Mouse (Mus musculus): ENCODE results near the gene Ccndbp1. TPM values are rescaled to one million over a fixed set of nuclear protein-coding genes. Genes with fewer than 3 reads are reported as not detected.
"Not testable (repeated sequence)": the region's sequence is repeated elsewhere in the genome, so short reads cannot be mapped to it uniquely, and the experiment has no call there.

Ccndbp1 gene
- polyA plus RNA-seq, 1 experiment from 2014 or later, result 36.1 TPM

- DNase-seq, result no peak
- Histone ChIP-seq H3K27me3 (ENCODE audit: insufficient read depth, low read length) (no peaks in the 10 kb centered on the region), H3K9ac (no peak overlapping the region), H3K4me1 (ENCODE audit: insufficient read depth) (no peaks in the 10 kb centered on the region), H3K9me3 (ENCODE audit: low read depth, low read length) (no peaks in the 10 kb centered on the region), H3K4me3 (ENCODE audit: low read depth, low read length) (no peak overlapping the region), H3K36me3 (ENCODE audit: insufficient read depth) (peaks cover 27% of the 10 kb centered on the region), H3K27ac (ENCODE audit: low read depth) (no peak overlapping the region), H3K4me2 (no peak overlapping the region)
- no peak for ATAC-seq (ENCODE audit: insufficient read depth)
- 88% methylated on average over 2 of the region's 2 CpGs for WGBS
- TF ChIP-seq CTCF (IDR thresholded peaks at IDR 0.05; ENCODE audit: low read depth), result no peak
Measured at GRCm38 (mm10) chr2:121015507-121015906, 7.3 kb downstream of the Ccndbp1 start.

GRCm38 (mm10) chr2:121016226-121016625 is 8.0 kb downstream of the Ccndbp1 start:
- Histone ChIP-seq H3K27ac (ENCODE audit: low read depth) (no peak overlapping the region), H3K4me1 (ENCODE audit: insufficient read depth) (no peaks in the 10 kb centered on the region), H3K9me3 (ENCODE audit: low read depth, low read length) (no peaks in the 10 kb centered on the region), H3K4me3 (ENCODE audit: low read depth, low read length) (no peak overlapping the region), H3K36me3 (ENCODE audit: insufficient read depth) (peaks cover 27% of the 10 kb centered on the region), H3K4me2 (no peak overlapping the region), H3K9ac (no peak overlapping the region), H3K27me3 (ENCODE audit: insufficient read depth, low read length) (no peaks in the 10 kb centered on the region)
- no peak for TF ChIP-seq CTCF (IDR thresholded peaks at IDR 0.05; ENCODE audit: low read depth)
- WGBS, result 83% methylated on average over 9 of the region's 9 CpGs
- no peak for DNase-seq
- ATAC-seq (ENCODE audit: insufficient read depth), result no peak

- no peak overlapping the region for H3K9ac ChIP-seq
- no peak for TF ChIP-seq CTCF (IDR thresholded peaks at IDR 0.05; ENCODE audit: low read depth)
- H3K9me3 ChIP-seq (ENCODE audit: low read depth, low read length), result no peaks in the 10 kb centered on the region
- H3K4me2 ChIP-seq, result no peak overlapping the region
- H3K27ac ChIP-seq (ENCODE audit: low read depth), result no peak overlapping the region
- no peaks in the 10 kb centered on the region for H3K4me1 ChIP-seq (ENCODE audit: insufficient read depth)
- no peak for DNase-seq
- no peak overlapping the region for H3K4me3 ChIP-seq (ENCODE audit: low read depth, low read length)
- WGBS, result 92% methylated on average over 1 of the region's 1 CpGs
- peaks cover 25% of the 10 kb centered on the region for H3K36me3 ChIP-seq (ENCODE audit: insufficient read depth)
- H3K27me3 ChIP-seq (ENCODE audit: insufficient read depth, low read length), result no peaks in the 10 kb centered on the region
- ATAC-seq (ENCODE audit: insufficient read depth), result no peak
Measured at GRCm38 (mm10) chr2:121017151-121017550, 8.9 kb downstream of the Ccndbp1 start.

- DNase-seq (no peak), ATAC-seq (ENCODE audit: insufficient read depth) (no peak)
- H3K9me3 ChIP-seq (ENCODE audit: low read depth, low read length), result no peaks in the 10 kb centered on the region
- no peaks in the 10 kb centered on the region for H3K4me1 ChIP-seq (ENCODE audit: insufficient read depth)
- 48% methylated on average over 5 of the region's 5 CpGs for WGBS
- H3K27ac ChIP-seq (ENCODE audit: low read depth), result no peak overlapping the region
- H3K36me3 ChIP-seq (ENCODE audit: insufficient read depth), result peaks cover 1% of the 10 kb centered on the region; the same call in 1 of the 2 replicates
- H3K27me3 ChIP-seq (ENCODE audit: insufficient read depth, low read length), result no peaks in the 10 kb centered on the region
- H3K4me3 ChIP-seq (ENCODE audit: low read depth, low read length), result no peak overlapping the region
- H3K9ac ChIP-seq, result no peak overlapping the region
- no peak for TF ChIP-seq CTCF (IDR thresholded peaks at IDR 0.05; ENCODE audit: low read depth)
- no peak overlapping the region for H3K4me2 ChIP-seq
Measured at GRCm38 (mm10) chr2:121022918-121023317, 14.7 kb downstream of the Ccndbp1 start.

GRCm38 (mm10) chr2:121036733-121037341 is 28.6 kb downstream of the Ccndbp1 start, which contains the start of gene Epb42:
Gene Epb42 (minus strand): TSS chr2:121037072.
- Histone ChIP-seq H3K4me2 (no peak within 1 kb of the TSS), H3K9ac (no peak within 1 kb of the TSS), H3K4me3 (ENCODE audit: low read depth, low read length) (peak within 1 kb of the TSS; percentile 18; the same call in 1 of the 2 replicates), H3K4me1 (ENCODE audit: insufficient read depth) (no peaks in the 10 kb centered on the region), H3K27me3 (ENCODE audit: insufficient read depth, low read length) (no peaks in the 10 kb centered on the region), H3K27ac (ENCODE audit: low read depth) (0 out of 2 replicates have a peak within 1 kb of the TSS, but pooled peaks have one; percentile 36), H3K36me3 (ENCODE audit: insufficient read depth) (no peaks in the 10 kb centered on the region), H3K9me3 (ENCODE audit: low read depth, low read length) (no peaks in the 10 kb centered on the region)
- 24% methylated on average over 5 of the region's 5 CpGs for WGBS
- peak; percentile 69 for ATAC-seq (ENCODE audit: insufficient read depth)
- TF ChIP-seq CTCF (IDR thresholded peaks at IDR 0.05; ENCODE audit: low read depth), result no peak
- no peak for DNase-seq

- 77% methylated on average over 1 of the region's 1 CpGs for WGBS
- H3K9ac ChIP-seq; H3K4me2 ChIP-seq; H3K27me3 ChIP-seq (ENCODE audit: insufficient read depth, low read length); H3K9me3 ChIP-seq (ENCODE audit: low read depth, low read length); H3K4me3 ChIP-seq (ENCODE audit: low read depth, low read length); H3K27ac ChIP-seq (ENCODE audit: low read depth); DNase-seq; H3K36me3 ChIP-seq (ENCODE audit: insufficient read depth); H3K4me1 ChIP-seq (ENCODE audit: insufficient read depth); ATAC-seq (ENCODE audit: insufficient read depth): not testable (repeated sequence)
Measured at GRCm38 (mm10) chr2:121038851-121039250, 30.6 kb downstream of the Ccndbp1 start.

- H3K4me2 ChIP-seq, result no peak overlapping the region
- H3K9me3 ChIP-seq (ENCODE audit: low read depth, low read length), result no peaks in the 10 kb centered on the region
- no peaks in the 10 kb centered on the region for H3K27me3 ChIP-seq (ENCODE audit: insufficient read depth, low read length)
- no peak overlapping the region for H3K4me3 ChIP-seq (ENCODE audit: low read depth, low read length)
- 93% methylated on average over 1 of the region's 1 CpGs for WGBS
- ATAC-seq (ENCODE audit: insufficient read depth) (no peak), DNase-seq (no peak)
- TF ChIP-seq CTCF (IDR thresholded peaks at IDR 0.05; ENCODE audit: low read depth), result no peak
- H3K4me1 ChIP-seq (ENCODE audit: insufficient read depth), result no peaks in the 10 kb centered on the region
- no peak overlapping the region for H3K9ac ChIP-seq
- H3K36me3 ChIP-seq (ENCODE audit: insufficient read depth), result no peaks in the 10 kb centered on the region
- H3K27ac ChIP-seq (ENCODE audit: low read depth), result no peak overlapping the region
Measured at GRCm38 (mm10) chr2:121039382-121039781, 31.2 kb downstream of the Ccndbp1 start.
